Mouse (Mus musculus) MEL (cell line): ENCODE measurements around the gene Myl4. TPM values are rescaled to one million over a fixed set of nuclear protein-coding genes. Genes with fewer than 3 reads are reported as not detected.

Source experiments
- DNase-seq: peaks from one replicate; pipeline ENCODE4 v3.0.0; 2011; ENCODE audit warnings: low read depth, low spot score
- H3K27ac ChIP-seq: 2 replicates; pipeline ENCODE4 v1.5.1; 2012; ENCODE audit warnings: low read depth, mild to moderate bottlenecking, control low read depth, low read length, moderate library complexity; ENCODE audit not compliant: control insufficient read depth
- H3K27me3 ChIP-seq, 2 experiments: fragments of 150-350 bp in 1 of 2; sonication (generic) in 1 of 2; 2 replicates each; pipeline ENCODE4 v1.6.1; 2012; ENCODE audit warnings: low read length in 2 of 2, mild to moderate bottlenecking in 2 of 2, improper control_type of control experiment in 1 of 2, moderate library complexity in 1 of 2; ENCODE audit not compliant: insufficient read depth in 2 of 2, control insufficient read depth in 1 of 2
- H3K36me3 ChIP-seq, 2 experiments: 2 replicates each; pipeline ENCODE4 v1.6.1; 2012 to 2014; ENCODE audit warnings: low read length in 2 of 2, improper control_type of control experiment in 1 of 2, inconsistent platforms in 1 of 2, mild to moderate bottlenecking in 1 of 2; ENCODE audit not compliant: insufficient read depth in 2 of 2, control insufficient read depth in 1 of 2
- H3K4me1 ChIP-seq, 2 experiments: fragments of 150-350 bp in 1 of 2; sonication (generic) in 1 of 2; 2 replicates each; pipeline ENCODE4 v1.6.1; 2012; ENCODE audit warnings: low read length in 2 of 2, improper control_type of control experiment in 1 of 2, mild to moderate bottlenecking in 1 of 2; ENCODE audit not compliant: insufficient read depth in 2 of 2, control insufficient read depth in 1 of 2
- H3K4me3 ChIP-seq, 2 experiments: fragments of 150-350 bp in 1 of 2; sonication (generic) in 1 of 2; 2 replicates each; pipeline ENCODE4 v1.5.1; 2012; ENCODE audit warnings: low read depth in 2 of 2, low read length in 2 of 2, mild to moderate bottlenecking in 2 of 2, moderate library complexity in 2 of 2, control low read depth in 1 of 2, improper control_type of control experiment in 1 of 2; ENCODE audit not compliant: control insufficient read depth in 1 of 2, insufficient read depth in 1 of 2
- H3K79me2 ChIP-seq: 2 replicates; pipeline ENCODE4 v1.6.1; 2012; ENCODE audit warnings: mild to moderate bottlenecking, low read length, moderate library complexity; ENCODE audit not compliant: control insufficient read depth, poor library complexity, insufficient read depth
- H3K9ac ChIP-seq: 2 replicates; pipeline ENCODE4 v1.6.1; 2012; ENCODE audit warnings: low read depth, mild to moderate bottlenecking, control low read depth, low read length, moderate library complexity; ENCODE audit not compliant: control insufficient read depth, poor library complexity, severe bottlenecking
- H3K9me3 ChIP-seq: fragments of 150-350 bp; sonication (generic); replicated peaks from 2 replicates; pipeline ENCODE4 v1.6.1; 2012; ENCODE audit warnings: mild to moderate bottlenecking, low read length, improper control_type of control experiment, moderate library complexity; ENCODE audit not compliant: insufficient read depth
- BHLHE40 ChIP-seq: IDR thresholded peaks from 2 replicates; pipeline ENCODE4 v1.6.1; 2012; ENCODE audit warnings: low read depth, mild to moderate bottlenecking, inconsistent platforms, low read length, improper control_type of control experiment, borderline replicate concordance
- CHD1 ChIP-seq: IDR thresholded peaks from 2 replicates; pipeline ENCODE4 v1.6.1; 2012; ENCODE audit warnings: low read depth, mild to moderate bottlenecking, inconsistent platforms, low read length, improper control_type of control experiment
- CTCF ChIP-seq, 3 experiments: IDR thresholded peaks in 2 of 3; conservative IDR thresholded peaks in 1 of 3; 2 replicates each; pipeline ENCODE4 v1.5.1; 2011 to 2012; ENCODE audit warnings: low read length in 3 of 3, low read depth in 2 of 3, mild to moderate bottlenecking in 2 of 3, improper control_type of control experiment in 1 of 3, inconsistent platforms in 1 of 3, mixed read lengths in 1 of 3, moderate library complexity in 1 of 3; ENCODE audit not compliant: control insufficient read depth in 1 of 3, insufficient read depth in 1 of 3, poor library complexity in 1 of 3, severe bottlenecking in 1 of 3
- ELF1 ChIP-seq: IDR thresholded peaks from 2 replicates; pipeline ENCODE4 v1.6.1; 2014; ENCODE audit warnings: low read depth, mild to moderate bottlenecking, inconsistent platforms, low read length, improper control_type of control experiment, moderate library complexity
- EP300 ChIP-seq, 2 experiments: IDR thresholded peaks; 2 replicates each; pipeline ENCODE4 v1.6.1; 2011; ENCODE audit warnings: improper control_type of control experiment in 2 of 2, low read length in 2 of 2, low read depth in 1 of 2, mild to moderate bottlenecking in 1 of 2
- GATA1 ChIP-seq: IDR thresholded peaks from 2 replicates; pipeline ENCODE4 v1.6.1; 2011; ENCODE audit warnings: low read depth, low read length, improper control_type of control experiment
- JUND ChIP-seq: IDR thresholded peaks from 2 replicates; pipeline ENCODE4 v1.6.1; 2011; ENCODE audit warnings: low read depth, mild to moderate bottlenecking, improper control_type of control experiment, low read length
- KAT2A ChIP-seq: conservative IDR thresholded peaks from 2 replicates; pipeline ENCODE4 v1.6.1; 2012; ENCODE audit warnings: low read depth, low read length, improper control_type of control experiment, inconsistent platforms
- MAFK ChIP-seq: IDR thresholded peaks from 2 replicates; pipeline ENCODE4 v1.6.1; 2011; ENCODE audit warnings: low read depth, mild to moderate bottlenecking, low read length, improper control_type of control experiment, borderline replicate concordance
- MAX ChIP-seq: IDR thresholded peaks from 2 replicates; pipeline ENCODE4 v1.6.1; 2011; ENCODE audit warnings: low read length, improper control_type of control experiment
- MAZ ChIP-seq: IDR thresholded peaks from 2 replicates; pipeline ENCODE4 v1.6.1; 2012; ENCODE audit warnings: low read depth, mild to moderate bottlenecking, inconsistent platforms, low read length, improper control_type of control experiment
- MXI1 ChIP-seq: IDR thresholded peaks from 2 replicates; pipeline ENCODE4 v1.6.1; 2011; ENCODE audit warnings: mild to moderate bottlenecking, low read depth, low read length, improper control_type of control experiment
- MYC ChIP-seq: IDR thresholded peaks from 2 replicates; pipeline ENCODE4 v1.6.1; 2011; ENCODE audit warnings: low read depth, mild to moderate bottlenecking, low read length, improper control_type of control experiment, moderate library complexity
- POLR2AphosphoS2 ChIP-seq: IDR thresholded peaks from 2 replicates; pipeline ENCODE4 v1.6.1; 2011; ENCODE audit warnings: low read length, improper control_type of control experiment
- POLR2AphosphoS5 ChIP-seq: IDR thresholded peaks from 2 replicates; pipeline ENCODE4 v1.6.1; 2012; ENCODE audit warnings: low read depth, borderline replicate concordance, mild to moderate bottlenecking, inconsistent platforms, low read length, moderate library complexity, mixed read lengths
- SIN3A ChIP-seq: IDR thresholded peaks from 2 replicates; pipeline ENCODE4 v1.6.1; 2012; ENCODE audit warnings: low read length, improper control_type of control experiment, inconsistent platforms
- SMC3 ChIP-seq: IDR thresholded peaks from 2 replicates; pipeline ENCODE4 v1.6.1; 2011; ENCODE audit warnings: low read depth, low read length, improper control_type of control experiment
- UBTF ChIP-seq: IDR thresholded peaks from 2 replicates; pipeline ENCODE4 v1.6.1; 2012; ENCODE audit warnings: low read depth, mild to moderate bottlenecking, inconsistent platforms, low read length, improper control_type of control experiment, moderate library complexity, borderline replicate concordance; ENCODE audit not compliant: insufficient read depth
- USF2 ChIP-seq, 2 experiments: IDR thresholded peaks; 2 replicates each; pipeline ENCODE4 v1.6.1; 2011 to 2012; ENCODE audit warnings: improper control_type of control experiment in 2 of 2, low read length in 2 of 2, borderline replicate concordance in 1 of 2, inconsistent platforms in 1 of 2, low read depth in 1 of 2, mild to moderate bottlenecking in 1 of 2; ENCODE audit not compliant: insufficient read depth in 1 of 2
- ZC3H11A ChIP-seq: IDR thresholded peaks from 2 replicates; pipeline ENCODE4 v1.6.1; 2012; ENCODE audit warnings: low read depth, mild to moderate bottlenecking, inconsistent platforms, low read length, improper control_type of control experiment
- ZKSCAN1 ChIP-seq: IDR thresholded peaks from 2 replicates; pipeline ENCODE4 v1.6.1; 2012; ENCODE audit warnings: low read depth, mild to moderate bottlenecking, inconsistent platforms, low read length, improper control_type of control experiment, moderate library complexity
- ZMIZ1 ChIP-seq: IDR thresholded peaks from 2 replicates; pipeline ENCODE4 v1.6.1; 2012; ENCODE audit warnings: low read depth, mild to moderate bottlenecking, inconsistent platforms, low read length, improper control_type of control experiment, moderate library complexity
- polyA plus RNA-seq, 2 experiments: library from polyadenylated mRNA; stranded (reverse) in 1 of 2; unstranded in 1 of 2; fragments of >175 nt in 1 of 2; fragments of >200 nt in 1 of 2; gene quantifications; 2 replicates each; pipeline versions ENCODE4 v1.2.1 to v1.2.4; 2012; ENCODE audit warnings: low replicate concordance in 2 of 2, low read depth in 1 of 2; ENCODE audit not compliant: insufficient read length in 2 of 2, insufficient read depth in 1 of 2, missing spikeins in 1 of 2
- total RNA-seq: library from RNA; depleted of rRNA; stranded (reverse); fragments of 300-350 nt; gene quantifications from 2 replicates; pipeline ENCODE4 v1.2.3, GENCODE M21; 2012

The Myl4 gene
- total and polyA plus RNA-seq, 3 experiments: 0.29 to 1.3 TPM; not detected in 1

GRCm38 (mm10) chr11:104590148-104590547 lies 39.7 kb downstream of the Myl4 start:
- TF ChIP-seq SMC3: peak; percentile 94
- peak; percentile 92 for TF ChIP-seq ZC3H11A
- 0 out of 2 replicates have a peak, but pooled peaks have one; percentile 1 for TF ChIP-seq JUND
- no peak for TF ChIP-seq POLR2AphosphoS5
- TF ChIP-seq UBTF: no peak
- TF ChIP-seq ZKSCAN1: no peak
- TF ChIP-seq MAX: peak; percentile 80
- TF ChIP-seq ELF1: no peak
- peak; percentile 72 for TF ChIP-seq SIN3A
- TF ChIP-seq MYC: peak; percentile 92
- no peak for TF ChIP-seq CHD1
- peak; percentile 79 for TF ChIP-seq MXI1
- peak; percentile 11; the same call in 1 of the 2 replicates for TF ChIP-seq BHLHE40
- TF ChIP-seq CTCF (IDR thresholded peaks at IDR 0.05 in 2 of 3, conservative IDR thresholded peaks at IDR 0.05 in 1 of 3; ENCODE audit: control insufficient read depth in 1 of 3, insufficient read depth in 1 of 3, low read depth in 2 of 3, low read length in 3 of 3, poor library complexity in 1 of 3, severe bottlenecking in 1 of 3): peak; percentile 87 to 99 (median 99)
- H3K27me3 ChIP-seq: no peaks in the 10 kb centered on the region
- H3K4me1 ChIP-seq: peaks cover 0 to 5% of the 10 kb centered on the region in 2 experiments; a peak in 1 of 4 replicates
- no peak overlapping the region for H3K9ac ChIP-seq
- no peak overlapping the region for H3K4me3 ChIP-seq
- no peaks in the 10 kb centered on the region for H3K9me3 ChIP-seq
- H3K27ac ChIP-seq: no peak overlapping the region
- H3K79me2 ChIP-seq: no peaks in the 10 kb centered on the region
- H3K36me3 ChIP-seq: no peaks in the 10 kb centered on the region
- peak; percentile 92 for DNase-seq

GRCm38 (mm10) chr11:104592066-104592835 lies 41.8 kb downstream of the Myl4 start:
- Histone ChIP-seq H3K36me3 (peaks cover 0 to 4% of the 10 kb centered on the region in 2 experiments; a peak in 1 of 4 replicates), H3K4me1 (peaks cover 0 to 11% of the 10 kb centered on the region in 2 experiments; a peak in 1 of 4 replicates), H3K9ac (no peak overlapping the region), H3K79me2 (no peaks in the 10 kb centered on the region), H3K27me3 (no peaks in the 10 kb centered on the region; a peak in 1 of 4 replicates), H3K27ac (no peak overlapping the region), H3K9me3 (no peaks in the 10 kb centered on the region), H3K4me3 (no peak overlapping the region)
- DNase-seq: no peak
- TF ChIP-seq MAFK (no peak), POLR2AphosphoS5 (no peak), GATA1 (no peak), MAX (no peak), JUND (no peak), MXI1 (no peak), KAT2A (no peak), USF2 (IDR thresholded peaks at IDR 0.05; ENCODE audit: borderline replicate concordance in 1 of 2, insufficient read depth in 1 of 2, low read depth in 1 of 2, low read length in 2 of 2) (no peak), POLR2AphosphoS2 (no peak), EP300 (IDR thresholded peaks at IDR 0.05; ENCODE audit: low read depth in 1 of 2, low read length in 2 of 2) (no peak), ZMIZ1 (no peak), MAZ (no peak)
